ENCODE assay signal across 7 mouse cellular contexts in genomic region chr2:167565682-167566081, GRCm38 (mm10). TPM values are rescaled to one million over a fixed set of nuclear protein-coding genes. Genes with fewer than 3 reads are reported as not detected.
DNase-seq lines count a peak whose midpoint lies in the region; ATAC-seq and TF ChIP-seq lines count a peak whose summit lies in the region.

No protein-coding gene starts in this region.

- H3K36me3 ChIP-seq in embryonic facial prominence, embryonic 15.5 days: no peaks in the 10 kb centered on the region
- no peaks in the 10 kb centered on the region for H3K36me3 ChIP-seq in hindbrain, embryonic 11.5 days (ENCODE audit: control insufficient read depth, insufficient read depth, low read length)
- H3K36me3 ChIP-seq in limb, embryonic 14.5 days (ENCODE audit: control insufficient read depth, insufficient read depth, low read length): no peaks in the 10 kb centered on the region
- no peaks in the 10 kb centered on the region for H3K36me3 ChIP-seq in neural tube, embryonic 12.5 days

- H3K27me3 ChIP-seq in embryonic facial prominence, embryonic 15.5 days: no peaks in the 10 kb centered on the region
- H3K27me3 ChIP-seq in hindbrain, embryonic 11.5 days (ENCODE audit: control insufficient read depth, insufficient read depth, low read length): no peaks in the 10 kb centered on the region
- H3K27me3 ChIP-seq in limb, embryonic 14.5 days (ENCODE audit: control insufficient read depth, insufficient read depth, low read length): no peaks in the 10 kb centered on the region
- no peaks in the 10 kb centered on the region for H3K27me3 ChIP-seq in neural tube, embryonic 12.5 days (replicated peaks)
- H3K27me3 ChIP-seq in cerebellum, adult 2 months (ENCODE audit: control insufficient read depth, insufficient read depth, low read length): no peaks in the 10 kb centered on the region

- H3K4me3 ChIP-seq in embryonic facial prominence, embryonic 15.5 days (replicated peaks): peak overlapping the region; percentile 13; the same call in 1 of the 2 replicates
- no peak overlapping the region for H3K4me3 ChIP-seq in hindbrain, embryonic 11.5 days (ENCODE audit: low read depth, low read length)
- H3K4me3 ChIP-seq in limb, embryonic 14.5 days (replicated peaks; ENCODE audit: low read length): 0 out of 2 replicates have a peak overlapping the region, but pooled peaks have one; percentile 8
- no peak overlapping the region for H3K4me3 ChIP-seq in neural tube, embryonic 12.5 days
- no peak overlapping the region for H3K4me3 ChIP-seq in cerebellum, adult 2 months (replicated peaks; ENCODE audit: insufficient read depth, low read depth, low read length)

- no peak overlapping the region for H3K9ac ChIP-seq in embryonic facial prominence, embryonic 15.5 days
- 0 out of 2 replicates have a peak overlapping the region, but pooled peaks have one; percentile 21 for H3K9ac ChIP-seq in hindbrain, embryonic 11.5 days (ENCODE audit: low read depth, low read length)
- peak overlapping the region; percentile 31; the same call in 1 of the 2 replicates for H3K9ac ChIP-seq in limb, embryonic 14.5 days (ENCODE audit: low read depth, low read length, severe bottlenecking)
- no peak overlapping the region for H3K9ac ChIP-seq in neural tube, embryonic 12.5 days

- peak overlapping the region; percentile 96 for H3K27ac ChIP-seq in embryonic facial prominence, embryonic 15.5 days (replicated peaks)
- H3K27ac ChIP-seq in hindbrain, embryonic 11.5 days (ENCODE audit: low read depth, low read length): 0 out of 2 replicates have a peak overlapping the region, but pooled peaks have one; percentile 20
- peak overlapping the region; percentile 84 for H3K27ac ChIP-seq in limb, embryonic 14.5 days (replicated peaks; ENCODE audit: low read depth, low read length)
- H3K27ac ChIP-seq in neural tube, embryonic 12.5 days: no peak overlapping the region
- H3K27ac ChIP-seq in cerebellum, adult 2 months (ENCODE audit: insufficient read depth, low read length): no peak overlapping the region

- TF ChIP-seq CTCF in cerebellum, adult 2 months (IDR thresholded peaks at IDR 0.05; ENCODE audit: borderline replicate concordance, insufficient read depth, low read depth, low read length): no peak

- H3K4me1 ChIP-seq in embryonic facial prominence, embryonic 15.5 days: peaks cover 81% of the 10 kb centered on the region
- H3K4me1 ChIP-seq in hindbrain, embryonic 11.5 days (replicated peaks; ENCODE audit: control insufficient read depth, insufficient read depth, low read length): peaks cover 7% of the 10 kb centered on the region; the same call in 1 of the 2 replicates
- H3K4me1 ChIP-seq in limb, embryonic 14.5 days (ENCODE audit: control insufficient read depth, insufficient read depth, low read length): peaks cover 68% of the 10 kb centered on the region
- H3K4me1 ChIP-seq in neural tube, embryonic 12.5 days: peaks cover 32% of the 10 kb centered on the region
- H3K4me1 ChIP-seq in cerebellum, adult 2 months (ENCODE audit: control insufficient read depth, insufficient read depth, low read length): no peaks in the 10 kb centered on the region

- peak; percentile 44 for ATAC-seq in embryonic facial prominence, embryonic 15.5 days (ENCODE audit: insufficient number of reproducible peaks, low FRiP score, low TSS enrichment, low read depth)
- no peak for ATAC-seq in hindbrain, embryonic 11.5 days (ENCODE audit: low FRiP score)
- peak; percentile 67 for ATAC-seq in limb, embryonic 14.5 days (ENCODE audit: low FRiP score, low read depth)
- ATAC-seq in neural tube, embryonic 12.5 days (ENCODE audit: low FRiP score, low read depth): no peak

- peak overlapping the region; percentile 44 for H3K4me2 ChIP-seq in embryonic facial prominence, embryonic 15.5 days (replicated peaks)
- 0 out of 2 replicates have a peak overlapping the region, but pooled peaks have one; percentile 22 for H3K4me2 ChIP-seq in hindbrain, embryonic 11.5 days (replicated peaks; ENCODE audit: low read depth, low read length)
- H3K4me2 ChIP-seq in limb, embryonic 14.5 days (replicated peaks; ENCODE audit: low read depth, low read length, severe bottlenecking): peak overlapping the region; percentile 39
- peak overlapping the region; percentile 45 for H3K4me2 ChIP-seq in neural tube, embryonic 12.5 days (replicated peaks)

- DNase-seq in brain, adult 2 months (ENCODE audit: low read depth, low spot score): peak; percentile 16
- peak; percentile 64 for DNase-seq in hindbrain, embryonic 11.5 days (ENCODE audit: low spot score)
- peak; percentile 93 for DNase-seq in limb, embryonic 14.5 days (ENCODE audit: low spot score)
- DNase-seq in ovary, postnatal 10 days (ENCODE audit: low spot score): no peak
- DNase-seq in cerebellum, adult 2 months: no peak

- no peaks in the 10 kb centered on the region for H3K9me3 ChIP-seq in embryonic facial prominence, embryonic 15.5 days (replicated peaks)
- H3K9me3 ChIP-seq in hindbrain, embryonic 11.5 days (ENCODE audit: control insufficient read depth, low read length): no peaks in the 10 kb centered on the region
- no peaks in the 10 kb centered on the region for H3K9me3 ChIP-seq in limb, embryonic 14.5 days (ENCODE audit: control insufficient read depth, low read length)
- H3K9me3 ChIP-seq in neural tube, embryonic 12.5 days: no peaks in the 10 kb centered on the region

- WGBS in embryonic facial prominence, embryonic 15.5 days: 4% methylated on average over 19 of the region's 19 CpGs
- 19% methylated on average over 19 of the region's 19 CpGs for WGBS in hindbrain, embryonic 11.5 days
- WGBS in limb, embryonic 14.5 days: 2% methylated on average over 18 of the region's 19 CpGs
- 19% methylated on average over 19 of the region's 19 CpGs for WGBS in neural tube, embryonic 12.5 days
- 51% methylated on average over 19 of the region's 19 CpGs for WGBS in cerebellum, adult 2 months

- no peak for TF ChIP-seq POLR2A in limb, embryonic 14.5 days (IDR thresholded peaks at IDR 0.05; ENCODE audit: borderline replicate concordance, extremely low read depth, insufficient read depth, insufficient read length)
- no peak for TF ChIP-seq POLR2A in cerebellum, adult 2 months (IDR thresholded peaks at IDR 0.05; ENCODE audit: borderline replicate concordance, insufficient read depth, low read length)

RNA-seq across cellular contexts. Expression of gene Snai1, which starts 27.7 kb away (rescaled TPM):
- 82.9 and 104 TPM in 2 replicates for polyA plus RNA-seq in embryonic facial prominence, embryonic 15.5 days (2015; fragmentation: Nextera tagmentation; extraction: Ambion mirVana)
- polyA plus RNA-seq in hindbrain, embryonic 11.5 days (2014; fragmentation: Nextera tagmentation; extraction: Ambion mirVana): 27.6 and 29.5 TPM in 2 replicates
- 123 and 187 TPM in 2 replicates for polyA plus RNA-seq in limb, embryonic 14.5 days (2012; rRNA removed)
- 67.9 and 69.1 TPM in 2 replicates for polyA plus RNA-seq in limb, embryonic 14.5 days (2014; fragmentation: Nextera tagmentation; extraction: Ambion mirVana)
- 21.7 and 23.2 TPM in 2 replicates for polyA plus RNA-seq in neural tube, embryonic 12.5 days (2016; fragmentation: Nextera tagmentation; extraction: Ambion mirVana)
- polyA plus RNA-seq in cerebellum, adult 2 months (2012; rRNA removed): 1.1 and 1.9 TPM in 2 replicates

Comparison
In these comparisons a context has a peak if more than half of its experiments do, and no peak if none do; other contexts are left out.
1. DNase-seq: peak in brain, adult 2 months (single experiment), hindbrain, embryonic 11.5 days (single experiment) and limb, embryonic 14.5 days (single experiment); none in ovary, postnatal 10 days (single experiment) and cerebellum, adult 2 months (0 of 2).
2. ATAC-seq: peak in embryonic facial prominence, embryonic 15.5 days (single experiment) and limb, embryonic 14.5 days (single experiment); none in hindbrain, embryonic 11.5 days (single experiment) and neural tube, embryonic 12.5 days (single experiment).
3. H3K27ac ChIP-seq: peak in embryonic facial prominence, embryonic 15.5 days (single experiment), hindbrain, embryonic 11.5 days (single experiment) and limb, embryonic 14.5 days (single experiment); none in neural tube, embryonic 12.5 days (single experiment) and cerebellum, adult 2 months (single experiment).
4. H3K4me3 ChIP-seq: peak in embryonic facial prominence, embryonic 15.5 days (single experiment) and limb, embryonic 14.5 days (single experiment); none in hindbrain, embryonic 11.5 days (single experiment), neural tube, embryonic 12.5 days (single experiment) and cerebellum, adult 2 months (single experiment).
5. H3K9ac ChIP-seq: peak in hindbrain, embryonic 11.5 days (single experiment) and limb, embryonic 14.5 days (single experiment); none in embryonic facial prominence, embryonic 15.5 days (single experiment) and neural tube, embryonic 12.5 days (single experiment).
6. Peak in every context shown above with its lines, with median percentiles within 50 percentile points of each other: H3K4me2 ChIP-seq.